Mouse (Mus musculus) heart, embryonic 13.5 days (tissue): ENCODE measurements around the gene Traf6. TPM values are rescaled to one million over a fixed set of nuclear protein-coding genes. Genes with fewer than 3 reads are reported as not detected.
A peak's percentile ranks its signal among the peaks of the same experiment; 100 is the strongest.

Experiments used
- ATAC-seq: fragments of 200-750 bp; cut with Nextera tagmentation; 2 replicates; pipeline ENCODE4 v1.8.0; 2017; ENCODE audit warnings: moderate TSS enrichment; ENCODE audit not compliant: insufficient number of reproducible peaks, low FRiP score, low TSS enrichment; ENCODE audit errors: extremely low read depth
- H3K27ac ChIP-seq: fragments of 300-500 bp; sonication (generic); replicated peaks from 2 replicates; pipeline ENCODE4 v1.5.1; 2015; ENCODE audit warnings: moderate library complexity, mild to moderate bottlenecking, inconsistent platforms
- H3K27me3 ChIP-seq: fragments of 300-500 bp; sonication (generic); replicated peaks from 2 replicates; pipeline ENCODE4 v1.6.1; 2015; ENCODE audit warnings: mild to moderate bottlenecking, inconsistent platforms
- H3K36me3 ChIP-seq: fragments of 300-500 bp; sonication (generic); 2 replicates; pipeline ENCODE4 v1.6.1; 2015; ENCODE audit warnings: mild to moderate bottlenecking, inconsistent platforms
- H3K4me1 ChIP-seq: fragments of 300-500 bp; sonication (generic); 2 replicates; pipeline ENCODE4 v1.6.1; 2015; ENCODE audit warnings: inconsistent platforms
- H3K4me2 ChIP-seq: fragments of 300-500 bp; sonication (generic); 2 replicates; pipeline ENCODE4 v1.6.1; 2015; ENCODE audit warnings: inconsistent platforms, mild to moderate bottlenecking, moderate library complexity
- H3K4me3 ChIP-seq: fragments of 300-500 bp; sonication (generic); 2 replicates; pipeline ENCODE4 v1.5.1; 2015; ENCODE audit warnings: moderate library complexity, mild to moderate bottlenecking, inconsistent platforms
- H3K9ac ChIP-seq: fragments of 300-500 bp; sonication (generic); 2 replicates; pipeline ENCODE4 v1.6.1; 2015; ENCODE audit warnings: inconsistent platforms, mild to moderate bottlenecking, moderate library complexity
- H3K9me3 ChIP-seq: fragments of 300-500 bp; sonication (generic); 2 replicates; pipeline ENCODE4 v1.6.1; 2016; ENCODE audit warnings: inconsistent platforms
- WGBS: fragments of 180-500 bp; shearing (Covaris S2); methylation state at CpG from one replicate; pipeline ENCODE4 v1.1.7; 2015; ENCODE audit warnings: mixed read lengths; 5-methylcytosine and 5-hydroxymethylcytosine counted together
- polyA plus RNA-seq: library from polyadenylated mRNA; unstranded; fragments of >200 nt; fragmentation: Nextera tagmentation; extraction: Ambion mirVana; gene quantifications from 2 replicates; pipeline ENCODE4 v1.2.1, GENCODE M21; 2015

Gene Traf6
- polyA plus RNA-seq, 1 experiment from 2014 or later = 4.8 TPM

- Histone ChIP-seq H3K9me3 (no peaks in the 10 kb centered on the region), H3K4me1 (no peaks in the 10 kb centered on the region), H3K27ac (no peak overlapping the region), H3K36me3 (no peaks in the 10 kb centered on the region), H3K4me3 (no peak overlapping the region), H3K4me2 (no peak overlapping the region), H3K27me3 (no peaks in the 10 kb centered on the region), H3K9ac (no peak overlapping the region)
- 20% methylated on average over 9 of the region's 9 CpGs for WGBS
- ATAC-seq = no peak
Observed at GRCm38 (mm10) chr2:101665058-101665702, 13.0 kb upstream of the Traf6 start.

DNA sequence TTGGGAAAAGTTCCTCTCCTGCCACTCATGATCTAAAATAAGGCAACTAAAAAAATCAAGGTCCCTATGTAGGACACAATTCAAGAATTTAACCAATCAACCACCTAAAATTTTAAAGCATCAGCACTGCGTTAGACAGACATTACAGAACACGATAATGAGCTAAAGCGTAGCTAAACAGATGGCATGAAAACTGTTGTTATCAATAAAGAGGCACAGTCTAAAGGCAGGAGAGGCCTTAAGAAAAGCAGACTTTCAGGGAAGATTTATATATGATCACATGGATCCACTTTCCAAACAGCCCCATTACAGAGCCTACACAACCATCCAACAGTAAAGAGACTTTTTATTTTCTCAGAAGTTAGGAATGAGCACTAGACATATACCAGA, 12.5 kb upstream of the Traf6 start:
- WGBS = 85% methylated on average over 3 of the region's 3 CpGs
- no peaks in the 10 kb centered on the region for H3K36me3 ChIP-seq
- ATAC-seq = no peak

GRCm38 (mm10) chr2:101668751-101669150, 9.5 kb upstream of the Traf6 start:
- 59% methylated on average over 3 of the region's 3 CpGs for WGBS

More for the DNA sequence above, 12.5 kb upstream of the Traf6 start:
- no peak overlapping the region for H3K27ac ChIP-seq
- H3K9me3 ChIP-seq = no peaks in the 10 kb centered on the region
- no peaks in the 10 kb centered on the region for H3K4me1 ChIP-seq
- no peak overlapping the region for H3K4me2 ChIP-seq
- H3K9ac ChIP-seq = no peak overlapping the region
- no peak overlapping the region for H3K4me3 ChIP-seq
- no peaks in the 10 kb centered on the region for H3K27me3 ChIP-seq

DNA sequence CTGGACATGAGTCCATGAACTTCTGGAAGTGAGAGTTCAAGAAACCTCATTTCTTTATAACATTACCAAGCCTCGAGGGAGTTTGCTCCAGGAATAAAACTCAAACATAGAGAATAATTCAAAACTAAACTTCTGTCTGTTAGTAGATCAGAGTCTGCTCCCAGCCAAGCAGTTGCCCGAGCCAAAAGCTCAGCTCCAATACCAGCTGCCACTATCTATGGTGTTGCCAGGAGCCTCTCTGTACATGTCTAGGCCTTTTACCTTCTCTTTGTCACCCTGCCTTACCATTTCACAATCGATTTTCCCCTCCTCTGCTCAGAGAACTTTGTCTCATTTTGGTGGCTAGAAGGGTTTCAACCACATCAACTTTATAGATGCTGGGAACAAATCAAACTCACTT, 4.7 kb upstream of the Traf6 start:
- no peak overlapping the region for H3K4me2 ChIP-seq
- no peaks in the 10 kb centered on the region for H3K9me3 ChIP-seq
- no peak overlapping the region for H3K9ac ChIP-seq
- no peak overlapping the region for H3K4me3 ChIP-seq
- no peak overlapping the region for H3K27ac ChIP-seq
- no peaks in the 10 kb centered on the region for H3K4me1 ChIP-seq
- H3K36me3 ChIP-seq = no peaks in the 10 kb centered on the region
- no peak for ATAC-seq
- 60% methylated on average over 3 of the region's 3 CpGs for WGBS
- H3K27me3 ChIP-seq = peaks cover 43% of the 10 kb centered on the region

More at GRCm38 (mm10) chr2:101668751-101669150, 9.5 kb upstream of the Traf6 start:
- H3K4me1 ChIP-seq = no peaks in the 10 kb centered on the region
- peaks cover 20% of the 10 kb centered on the region for H3K27me3 ChIP-seq
- no peaks in the 10 kb centered on the region for H3K36me3 ChIP-seq
- H3K4me3 ChIP-seq = no peak overlapping the region
- H3K9me3 ChIP-seq = no peaks in the 10 kb centered on the region
- no peak overlapping the region for H3K4me2 ChIP-seq
- H3K27ac ChIP-seq = no peak overlapping the region
- no peak for ATAC-seq
- no peak overlapping the region for H3K9ac ChIP-seq

- Histone ChIP-seq H3K27me3 (peaks cover 18% of the 10 kb centered on the region; the same call in 1 of the 2 replicates), H3K4me1 (peaks cover 7% of the 10 kb centered on the region), H3K9me3 (no peaks in the 10 kb centered on the region), H3K27ac (no peak overlapping the region), H3K36me3 (peaks cover 4% of the 10 kb centered on the region; the same call in 1 of the 2 replicates), H3K4me3 (peak overlapping the region; percentile 90), H3K9ac (peak overlapping the region; percentile 94), H3K4me2 (peak overlapping the region; percentile 89)
- ATAC-seq = no peak
- 7% methylated on average over 15 of the region's 15 CpGs for WGBS
Observed at GRCm38 (mm10) chr2:101679164-101679784, 1.0 kb downstream of the Traf6 start.

GRCm38 (mm10) chr2:101684421-101684820, 6.2 kb downstream of the Traf6 start:
- H3K4me1 ChIP-seq = peaks cover 3% of the 10 kb centered on the region
- no peaks in the 10 kb centered on the region for H3K9me3 ChIP-seq
- H3K4me2 ChIP-seq = no peak overlapping the region
- H3K4me3 ChIP-seq = no peak overlapping the region
- ATAC-seq = no peak
- no peak overlapping the region for H3K9ac ChIP-seq
- no peaks in the 10 kb centered on the region for H3K27me3 ChIP-seq
- 90% methylated on average over 12 of the region's 12 CpGs for WGBS
- no peak overlapping the region for H3K27ac ChIP-seq
- peaks cover 50% of the 10 kb centered on the region for H3K36me3 ChIP-seq

- H3K4me1 ChIP-seq = no peaks in the 10 kb centered on the region
Observed at GRCm38 (mm10) chr2:101688011-101688410, 9.8 kb downstream of the Traf6 start.

DNA sequence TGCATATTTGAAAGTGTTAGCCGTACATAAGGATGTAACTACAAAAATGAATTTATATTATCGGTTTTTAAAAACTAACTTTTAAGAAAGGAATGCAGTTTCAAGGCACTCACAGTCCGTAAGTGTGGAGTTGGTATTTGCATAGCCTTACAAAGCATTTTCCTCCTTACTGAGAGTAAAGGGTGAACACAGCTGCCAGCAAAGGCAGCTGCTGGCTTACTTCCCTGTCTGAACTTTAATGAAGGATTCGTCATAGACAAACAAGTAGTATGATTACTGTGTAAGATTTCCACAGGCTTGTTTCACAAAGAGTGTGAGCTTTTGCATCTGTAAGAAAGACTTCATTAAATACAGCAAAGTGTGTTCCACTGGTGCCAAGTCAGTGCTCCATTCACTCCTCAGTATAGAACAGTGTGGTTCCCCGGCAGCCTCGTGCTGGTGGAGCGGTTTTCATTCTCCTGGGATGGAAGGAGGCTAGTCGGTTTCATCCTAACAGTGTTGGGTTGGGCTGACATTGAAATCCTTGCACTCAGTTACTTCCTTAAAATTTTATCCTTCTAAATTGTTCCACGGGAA, 12.1 kb downstream of the Traf6 start:
- peaks cover 84% of the 10 kb centered on the region for H3K36me3 ChIP-seq
- no peak overlapping the region for H3K4me2 ChIP-seq
- H3K4me3 ChIP-seq = no peak overlapping the region
- no peak overlapping the region for H3K27ac ChIP-seq
- H3K4me1 ChIP-seq = no peaks in the 10 kb centered on the region
- H3K27me3 ChIP-seq = no peaks in the 10 kb centered on the region
- ATAC-seq = no peak
- 88% methylated on average over 9 of the region's 9 CpGs for WGBS
- H3K9me3 ChIP-seq = no peaks in the 10 kb centered on the region
- H3K9ac ChIP-seq = no peak overlapping the region

More at GRCm38 (mm10) chr2:101688011-101688410, 9.8 kb downstream of the Traf6 start:
- no peak overlapping the region for H3K4me2 ChIP-seq
- no peak for ATAC-seq
- no peaks in the 10 kb centered on the region for H3K27me3 ChIP-seq
- peaks cover 80% of the 10 kb centered on the region for H3K36me3 ChIP-seq
- H3K9me3 ChIP-seq = no peaks in the 10 kb centered on the region
- WGBS = 91% methylated on average over 5 of the region's 5 CpGs
- H3K4me3 ChIP-seq = no peak overlapping the region
- H3K27ac ChIP-seq = no peak overlapping the region
- H3K9ac ChIP-seq = no peak overlapping the region

- H3K9me3 ChIP-seq = no peaks in the 10 kb centered on the region
- WGBS = 47% methylated on average over 4 of the region's 4 CpGs
- H3K4me3 ChIP-seq = no peak overlapping the region
Observed at GRCm38 (mm10) chr2:101693043-101693442, 14.8 kb downstream of the Traf6 start.

GRCm38 (mm10) chr2:101693577-101694215, 15.5 kb downstream of the Traf6 start:
- H3K4me2 ChIP-seq = no peak overlapping the region
- no peak for ATAC-seq
- peaks cover 80% of the 10 kb centered on the region for H3K36me3 ChIP-seq
- H3K9ac ChIP-seq = no peak overlapping the region
- H3K4me1 ChIP-seq = no peaks in the 10 kb centered on the region
- 61% methylated on average over 5 of the region's 5 CpGs for WGBS
- H3K27me3 ChIP-seq = no peaks in the 10 kb centered on the region
- H3K4me3 ChIP-seq = no peak overlapping the region
- H3K9me3 ChIP-seq = no peaks in the 10 kb centered on the region
- no peak overlapping the region for H3K27ac ChIP-seq

More at GRCm38 (mm10) chr2:101693043-101693442, 14.8 kb downstream of the Traf6 start:
- H3K4me1 ChIP-seq = no peaks in the 10 kb centered on the region
- H3K9ac ChIP-seq = no peak overlapping the region
- no peak overlapping the region for H3K4me2 ChIP-seq
- peaks cover 79% of the 10 kb centered on the region for H3K36me3 ChIP-seq
- H3K27ac ChIP-seq = no peak overlapping the region
- no peaks in the 10 kb centered on the region for H3K27me3 ChIP-seq
- ATAC-seq = no peak

DNA sequence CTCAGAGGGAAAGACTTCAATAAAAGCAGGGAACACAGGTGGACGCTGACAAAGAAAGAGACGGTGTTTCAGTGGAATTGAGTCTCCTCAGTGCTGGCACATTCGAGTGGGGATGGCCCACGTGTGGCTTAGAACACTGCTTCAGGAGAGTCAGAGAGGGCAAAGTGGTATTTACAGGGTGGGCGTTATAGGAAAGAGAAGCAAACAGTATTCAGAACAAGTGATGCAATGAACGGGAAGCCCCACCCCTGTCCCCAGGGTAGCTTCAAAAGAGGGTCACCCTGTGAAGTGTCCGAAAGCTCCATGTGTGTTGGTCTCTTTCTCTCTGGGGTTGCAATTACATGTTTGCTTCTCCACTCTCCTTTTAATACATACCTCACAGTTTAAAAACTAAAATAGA, 17.4 kb downstream of the Traf6 start:
- Histone ChIP-seq H3K27ac (no peak overlapping the region), H3K9me3 (no peaks in the 10 kb centered on the region), H3K4me3 (no peak overlapping the region), H3K27me3 (no peaks in the 10 kb centered on the region), H3K9ac (no peak overlapping the region), H3K4me2 (no peak overlapping the region), H3K4me1 (no peaks in the 10 kb centered on the region), H3K36me3 (peaks cover 80% of the 10 kb centered on the region)
- 85% methylated on average over 7 of the region's 7 CpGs for WGBS
- no peak for ATAC-seq
